Mouse (Mus musculus): ENCODE results near the gene S100a6. TPM values are rescaled to one million over a fixed set of nuclear protein-coding genes. Genes with fewer than 3 reads are reported as not detected.

S100a6 gene
- polyA plus RNA-seq, 1 experiment, result 1.3 TPM

GRCm38 (mm10) chr3:90659364-90660044 is 46.8 kb downstream of the S100a6 start:
- Histone ChIP-seq H3K4me3 (replicated peaks) (peak overlapping the region; percentile 6), H3K27me3 (replicated peaks) (peaks cover 18% of the 10 kb centered on the region), H3K9me3 (no peaks in the 10 kb centered on the region), H3K4me1 (no peaks in the 10 kb centered on the region), H3K36me3 (replicated peaks; ENCODE audit: low read length) (no peaks in the 10 kb centered on the region)
- TF ChIP-seq FLI1 (IDR thresholded peaks at IDR 0.05; ENCODE audit: low read length) (no peak), GATA1 (IDR thresholded peaks at IDR 0.05; ENCODE audit: borderline replicate concordance, low read length) (no peak)

- no peaks in the 10 kb centered on the region for H3K36me3 ChIP-seq (replicated peaks; ENCODE audit: low read length)
Observed at GRCm38 (mm10) chr3:90664219-90664618, 51.5 kb downstream of the S100a6 start.

GRCm38 (mm10) chr3:90668846-90669245 is 56.2 kb downstream of the S100a6 start, which contains the start of gene S100a8:
Gene S100a8, plus strand, starts transcription at chr3:90668978.
- Histone ChIP-seq H3K4me3 (replicated peaks) (peak within 1 kb of the TSS; percentile 75), H3K9me3 (no peaks in the 10 kb centered on the region), H3K27me3 (replicated peaks) (peaks cover 7% of the 10 kb centered on the region), H3K4me1 (no peaks in the 10 kb centered on the region), H3K36me3 (replicated peaks; ENCODE audit: low read length) (no peaks in the 10 kb centered on the region)
- no peak for TF ChIP-seq GATA1 (IDR thresholded peaks at IDR 0.05; ENCODE audit: borderline replicate concordance, low read length)
- TF ChIP-seq FLI1 (IDR thresholded peaks at IDR 0.05; ENCODE audit: low read length), result no peak

More at GRCm38 (mm10) chr3:90664219-90664618, 51.5 kb downstream of the S100a6 start:
- no peaks in the 10 kb centered on the region for H3K4me1 ChIP-seq
- no peak overlapping the region for H3K4me3 ChIP-seq (replicated peaks)
- no peaks in the 10 kb centered on the region for H3K9me3 ChIP-seq
- no peak for TF ChIP-seq GATA1 (IDR thresholded peaks at IDR 0.05; ENCODE audit: borderline replicate concordance, low read length)
- no peak for TF ChIP-seq FLI1 (IDR thresholded peaks at IDR 0.05; ENCODE audit: low read length)
- peaks cover 7% of the 10 kb centered on the region for H3K27me3 ChIP-seq (replicated peaks)

Other genes starting within 250 kb of the S100a6 start
- 2.3 and 3.1 TPM in 2 replicates for gene Slc27a3, start 222.9 kb upstream of the S100a6 start, polyA plus RNA-seq (2012; ENCODE audit: insufficient read depth, low replicate concordance)
- 15.5 and 21.9 TPM in 2 replicates for gene Ints3, start 179.3 kb upstream of the S100a6 start, polyA plus RNA-seq (2012; ENCODE audit: insufficient read depth, low replicate concordance)
- gene Npr1, start 147.0 kb upstream of the S100a6 start, polyA plus RNA-seq (2012; ENCODE audit: insufficient read depth, low replicate concordance), result 2.6 TPM in 1 of 2 replicates, not detected in the other
- gene Ilf2, start 136.8 kb upstream of the S100a6 start, polyA plus RNA-seq (2012; ENCODE audit: insufficient read depth, low replicate concordance), result 10.5 TPM in 1 of 2 replicates, not detected in the other
- 3.0 and 5.3 TPM in 2 replicates for gene Snapin, start 121.8 kb upstream of the S100a6 start, polyA plus RNA-seq (2012; ENCODE audit: insufficient read depth, low replicate concordance)
- gene Chtop, start 103.4 kb upstream of the S100a6 start, polyA plus RNA-seq (2012; ENCODE audit: insufficient read depth, low replicate concordance), result 33.3 and 68.8 TPM in 2 replicates
- gene S100a1, start 98.5 kb upstream of the S100a6 start, polyA plus RNA-seq (2012; ENCODE audit: insufficient read depth, low replicate concordance), result 9.9 and 105 TPM in 2 replicates
- gene S100a13, start 98.4 kb upstream of the S100a6 start, polyA plus RNA-seq (2012; ENCODE audit: insufficient read depth, low replicate concordance), result 3.7 and 30.3 TPM in 2 replicates
- gene S100a14, start 86.0 kb upstream of the S100a6 start, polyA plus RNA-seq (2012; ENCODE audit: insufficient read depth, low replicate concordance), result 0.10 TPM in 1 of 2 replicates, not detected in the other
- not detected in 2 replicates for gene S100a16, start 75.6 kb upstream of the S100a6 start, polyA plus RNA-seq (2012; ENCODE audit: insufficient read depth, low replicate concordance)
- gene S100a3, start 52.3 kb upstream of the S100a6 start, polyA plus RNA-seq (2012; ENCODE audit: insufficient read depth, low replicate concordance), result not detected in 2 replicates
- gene S100a2, start 22.6 kb upstream of the S100a6 start, polyA plus RNA-seq (2012; ENCODE audit: insufficient read depth, low replicate concordance), result not detected in 2 replicates
- not detected in 2 replicates for gene Gm42674, start 11.0 kb upstream of the S100a6 start, polyA plus RNA-seq (2012; ENCODE audit: insufficient read depth, low replicate concordance)
- not detected in 2 replicates for gene S100a4, start 9.1 kb upstream of the S100a6 start, polyA plus RNA-seq (2012; ENCODE audit: insufficient read depth, low replicate concordance)
- not detected in 2 replicates for gene S100a5, start 4.4 kb upstream of the S100a6 start, polyA plus RNA-seq (2012; ENCODE audit: insufficient read depth, low replicate concordance)
- gene S100a7a, start 41.1 kb downstream of the S100a6 start, polyA plus RNA-seq (2012; ENCODE audit: insufficient read depth, low replicate concordance), result not detected in 2 replicates
- 2.9 TPM in 1 of 2 replicates, not detected in the other for gene S100a8, start 56.1 kb downstream of the S100a6 start, polyA plus RNA-seq (2012; ENCODE audit: insufficient read depth, low replicate concordance)
- 33.8 TPM in 1 of 2 replicates, not detected in the other for gene S100a9, start 82.8 kb downstream of the S100a6 start, polyA plus RNA-seq (2012; ENCODE audit: insufficient read depth, low replicate concordance)
- not detected in 2 replicates for gene Pglyrp4, start 114.0 kb downstream of the S100a6 start, polyA plus RNA-seq (2012; ENCODE audit: insufficient read depth, low replicate concordance)
- gene Gm5849, start 165.0 kb downstream of the S100a6 start, polyA plus RNA-seq (2012; ENCODE audit: insufficient read depth, low replicate concordance), result not detected in 2 replicates

Data from megakaryocyte, embryonic 14.5 days (primary cell).